Mouse (Mus musculus): ENCODE data around the gene Tmx4. TPM values are rescaled to one million over a fixed set of nuclear protein-coding genes. Genes with fewer than 3 reads are reported as not detected.
A peak's percentile ranks its signal among the peaks of the same experiment; 100 is the strongest.
"Not testable (repeated sequence)": the region's sequence is repeated elsewhere in the genome, so short reads cannot be mapped to it uniquely, and the experiment has no call there.

Tmx4 gene
- 10 to 100 TPM; 86.4 to 90.8 TPM for total RNA-seq (2021)

GRCm38 (mm10) chr2:134643514-134644300 lies at the start of gene Tmx4:
TSS of gene Tmx4 (minus strand) at chr2:134644145.
- DNase-seq = peak; percentile 100

- no peak for DNase-seq
Measured at GRCm38 (mm10) chr2:134692125-134692524, 48.2 kb upstream of the Tmx4 start.

- no peak for DNase-seq
Measured at GRCm38 (mm10) chr2:134691055-134691454, 47.1 kb upstream of the Tmx4 start.

- no peak for DNase-seq
Measured at GRCm38 (mm10) chr2:134682326-134682725, 38.4 kb upstream of the Tmx4 start.

GRCm38 (mm10) chr2:134681271-134681961 lies 37.5 kb upstream of the Tmx4 start:
- peak; percentile 31 for DNase-seq

- no peak for DNase-seq
Measured at GRCm38 (mm10) chr2:134679567-134679966, 35.6 kb upstream of the Tmx4 start.

- no peak for DNase-seq
Measured at GRCm38 (mm10) chr2:134675465-134675864, 31.5 kb upstream of the Tmx4 start.

- peak; percentile 58 for DNase-seq
Measured at GRCm38 (mm10) chr2:134673604-134674003, 29.7 kb upstream of the Tmx4 start.

- no peak for DNase-seq
Measured at GRCm38 (mm10) chr2:134656477-134656876, 12.5 kb upstream of the Tmx4 start.

- DNase-seq = no peak
Measured at GRCm38 (mm10) chr2:134654668-134655067, 10.7 kb upstream of the Tmx4 start.

- no peak for DNase-seq
Measured at GRCm38 (mm10) chr2:134652759-134653158, 8.8 kb upstream of the Tmx4 start.

- DNase-seq = peak; percentile 7
Measured at GRCm38 (mm10) chr2:134648999-134649398, 5.1 kb upstream of the Tmx4 start.

- DNase-seq = no peak
Measured at GRCm38 (mm10) chr2:134645752-134646151, 1.8 kb upstream of the Tmx4 start.

GRCm38 (mm10) chr2:134645166-134645565 lies 1.2 kb upstream of the Tmx4 start:
- DNase-seq = no peak

GRCm38 (mm10) chr2:134644301-134644912 lies 462 bp upstream of the Tmx4 start:
- DNase-seq = no peak

- no peak for DNase-seq
Measured at GRCm38 (mm10) chr2:134642377-134642776, 1.6 kb downstream of the Tmx4 start.

- no peak for DNase-seq
Measured at GRCm38 (mm10) chr2:134641372-134641771, 2.6 kb downstream of the Tmx4 start.

GRCm38 (mm10) chr2:134640398-134640797 lies 3.5 kb downstream of the Tmx4 start:
- no peak for DNase-seq

GRCm38 (mm10) chr2:134628541-134628940 lies 15.4 kb downstream of the Tmx4 start:
- DNase-seq = not testable (repeated sequence)

- no peak for DNase-seq
Measured at GRCm38 (mm10) chr2:134604935-134605334, 39.0 kb downstream of the Tmx4 start.

- DNase-seq = no peak
Measured at GRCm38 (mm10) chr2:134591081-134591694, 52.8 kb downstream of the Tmx4 start.

GRCm38 (mm10) chr2:134585243-134585642 lies 58.7 kb downstream of the Tmx4 start:
- no peak for DNase-seq

GRCm38 (mm10) chr2:134559422-134559821 lies 84.5 kb downstream of the Tmx4 start:
- no peak for DNase-seq

All from heart, postnatal 4 days (tissue).